Mouse (Mus musculus) embryo, embryonic 11 days (tissue): ENCODE measurements around the gene Padi4.

Experiments
- DNase-seq: peaks from one replicate; pipeline ENCODE4 v3.0.0-alpha.2; 2015

The Padi4 gene

GRCm38 (mm10) chr4:140731654-140732053 lies 42.4 kb downstream of the Padi4 start:
- DNase-seq = no peak

GRCm38 (mm10) chr4:140726907-140727306 lies 47.1 kb downstream of the Padi4 start:
- DNase-seq = no peak

- DNase-seq = no peak
These were observed 49.3 kb downstream of the Padi4 start for GRCm38 (mm10) chr4:140724739-140725138.

GRCm38 (mm10) chr4:140723801-140724200 lies 50.2 kb downstream of the Padi4 start:
- peak; percentile 68 for DNase-seq

GRCm38 (mm10) chr4:140723192-140723591 lies 50.8 kb downstream of the Padi4 start:
- DNase-seq = no peak

- DNase-seq = no peak
These were observed 51.3 kb downstream of the Padi4 start for GRCm38 (mm10) chr4:140722710-140723109.

GRCm38 (mm10) chr4:140721968-140722490 lies 52.0 kb downstream of the Padi4 start:
- DNase-seq = no peak

GRCm38 (mm10) chr4:140720091-140720490 lies 53.9 kb downstream of the Padi4 start:
- DNase-seq = no peak

- no peak for DNase-seq
These were observed 55.6 kb downstream of the Padi4 start for GRCm38 (mm10) chr4:140718436-140718835.

GRCm38 (mm10) chr4:140716994-140717393 lies 57.0 kb downstream of the Padi4 start:
- no peak for DNase-seq

- no peak for DNase-seq
These were observed 59.5 kb downstream of the Padi4 start for GRCm38 (mm10) chr4:140714586-140714985.

GRCm38 (mm10) chr4:140713480-140714365 lies 60.3 kb downstream of the Padi4 start:
- peak; percentile 83 for DNase-seq

- DNase-seq = no peak
These were observed 62.7 kb downstream of the Padi4 start for GRCm38 (mm10) chr4:140711360-140711759.

GRCm38 (mm10) chr4:140710781-140711180 lies 63.3 kb downstream of the Padi4 start:
- DNase-seq = no peak

- no peak for DNase-seq
These were observed 64.4 kb downstream of the Padi4 start for GRCm38 (mm10) chr4:140709617-140710016.

GRCm38 (mm10) chr4:140709111-140709510 lies 64.9 kb downstream of the Padi4 start:
- no peak for DNase-seq

GRCm38 (mm10) chr4:140708297-140708927 lies 65.6 kb downstream of the Padi4 start:
- DNase-seq = no peak

GRCm38 (mm10) chr4:140707615-140708014 lies 66.4 kb downstream of the Padi4 start:
- DNase-seq = no peak

GRCm38 (mm10) chr4:140704166-140704565 lies 69.9 kb downstream of the Padi4 start:
- no peak for DNase-seq

GRCm38 (mm10) chr4:140703636-140704035 lies 70.4 kb downstream of the Padi4 start:
- DNase-seq = peak; percentile 64

GRCm38 (mm10) chr4:140702611-140703327 lies 71.3 kb downstream of the Padi4 start:
- DNase-seq = peak; percentile 95

GRCm38 (mm10) chr4:140701716-140702561 lies 72.1 kb downstream of the Padi4 start:
- DNase-seq = peak; percentile 70
